Mouse (Mus musculus): ENCODE results near the gene Rasgef1b. TPM values are rescaled to one million over a fixed set of nuclear protein-coding genes. Genes with fewer than 3 reads are reported as not detected.

Gene Rasgef1b
- polyA plus RNA-seq, 1 experiment from 2014 or later: 16.3 TPM

DNA sequence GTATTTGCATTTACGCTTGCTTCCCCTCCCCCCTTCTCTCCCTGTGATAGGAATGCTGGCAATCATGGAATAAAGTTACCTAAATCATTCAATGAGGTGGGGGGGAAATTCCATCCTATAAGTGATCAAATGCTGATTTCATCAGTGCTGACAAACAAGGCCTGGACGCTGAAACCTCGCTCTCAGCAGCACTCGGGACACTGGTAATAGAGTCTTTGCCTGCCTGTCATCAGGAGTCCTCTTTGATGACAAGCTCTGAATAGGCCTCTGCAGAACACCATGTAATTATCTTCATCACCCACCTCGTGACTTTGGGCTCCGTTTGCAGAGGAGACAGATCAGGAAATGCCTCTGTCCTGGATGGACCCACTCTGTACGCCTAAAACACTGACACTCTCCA, 326.6 kb downstream of the Rasgef1b start:
- ATAC-seq (ENCODE audit: borderline replicate concordance, extremely low read depth, low FRiP score, low TSS enrichment): no peak
- Histone ChIP-seq H3K36me3 (no peaks in the 10 kb centered on the region), H3K9ac (no peak overlapping the region), H3K4me2 (no peak overlapping the region), H3K9me3 (no peaks in the 10 kb centered on the region), H3K27ac (no peak overlapping the region), H3K27me3 (no peaks in the 10 kb centered on the region), H3K4me1 (peaks cover 9% of the 10 kb centered on the region), H3K4me3 (no peak overlapping the region)
- WGBS: 42% methylated on average over 7 of the region's 7 CpGs

DNA sequence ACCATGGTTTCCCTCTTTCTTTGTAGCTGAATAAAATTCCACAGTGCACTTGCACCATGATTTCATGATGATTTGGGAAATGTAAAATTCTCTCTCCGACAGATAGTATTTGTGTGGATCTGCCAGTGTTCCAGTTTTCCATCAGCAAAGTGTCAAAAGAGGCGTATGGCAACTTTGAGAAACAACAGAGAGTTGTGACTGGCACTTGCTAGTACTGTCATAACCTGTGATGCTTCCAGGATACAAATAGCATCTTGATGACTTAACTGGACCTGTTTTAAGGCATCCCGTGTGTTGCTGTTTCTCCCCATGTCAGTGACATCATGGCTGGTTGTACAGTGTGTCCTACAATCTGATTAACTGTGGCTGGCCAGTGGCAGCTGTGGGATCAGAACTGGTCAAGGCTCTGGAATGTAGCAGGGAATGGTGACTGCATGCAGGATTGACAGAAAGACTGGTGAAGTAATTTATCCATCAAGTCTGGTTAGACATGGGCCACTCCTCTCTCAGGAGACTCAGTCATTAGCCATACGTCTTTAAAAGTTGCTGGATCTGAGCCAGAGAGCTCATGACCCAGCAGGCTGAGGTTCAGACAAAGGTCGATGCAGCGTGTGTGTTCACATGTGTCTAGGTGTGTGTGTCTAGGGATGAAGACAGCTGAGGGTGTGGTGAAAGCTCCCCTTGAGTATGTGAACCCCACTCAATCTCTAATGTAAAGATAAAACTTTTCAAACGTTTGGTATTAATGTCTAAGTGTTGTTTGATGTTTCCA, 328.8 kb downstream of the Rasgef1b start:
- peaks cover 9% of the 10 kb centered on the region for H3K4me1 ChIP-seq
- H3K27ac ChIP-seq: no peak overlapping the region
- no peak for ATAC-seq (ENCODE audit: borderline replicate concordance, extremely low read depth, low FRiP score, low TSS enrichment)
- H3K4me2 ChIP-seq: no peak overlapping the region
- no peaks in the 10 kb centered on the region for H3K27me3 ChIP-seq
- no peak overlapping the region for H3K4me3 ChIP-seq
- H3K36me3 ChIP-seq: no peaks in the 10 kb centered on the region
- H3K9me3 ChIP-seq: no peaks in the 10 kb centered on the region
- 37% methylated on average over 7 of the region's 7 CpGs for WGBS
- H3K9ac ChIP-seq: no peak overlapping the region

DNA sequence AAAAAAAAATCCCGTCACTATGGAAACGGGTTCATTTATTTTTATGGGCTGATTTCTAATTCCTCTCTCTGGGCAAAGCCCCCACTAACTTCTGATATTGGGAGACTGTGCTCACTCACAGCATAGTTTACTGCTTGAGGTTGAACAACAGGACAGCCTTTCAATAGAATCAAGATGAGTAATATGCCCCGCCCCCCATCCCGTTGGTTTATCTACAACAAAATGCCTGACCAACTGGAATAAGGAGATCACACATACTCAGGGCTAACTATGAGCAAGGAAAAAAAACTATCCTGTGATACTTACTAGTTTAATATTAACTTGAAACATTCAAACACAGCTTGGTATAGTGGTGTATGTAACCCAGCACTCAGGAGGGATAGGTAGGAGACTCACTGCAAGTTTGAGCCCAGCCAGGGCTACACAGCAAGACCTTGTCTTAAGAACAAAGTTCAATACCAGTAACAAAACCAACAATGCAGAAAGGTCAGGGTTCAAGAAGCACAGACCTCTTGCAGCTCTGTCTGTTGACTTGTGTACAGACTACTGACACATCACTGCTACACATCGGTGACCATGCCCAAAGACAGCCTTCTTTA, 330.3 kb downstream of the Rasgef1b start:
- Histone ChIP-seq H3K27me3 (no peaks in the 10 kb centered on the region), H3K4me2 (no peak overlapping the region), H3K4me3 (no peak overlapping the region), H3K36me3 (no peaks in the 10 kb centered on the region), H3K27ac (no peak overlapping the region), H3K9me3 (no peaks in the 10 kb centered on the region), H3K9ac (no peak overlapping the region), H3K4me1 (peaks cover 9% of the 10 kb centered on the region)
- 73% methylated on average over 5 of the region's 5 CpGs for WGBS
- ATAC-seq (ENCODE audit: borderline replicate concordance, extremely low read depth, low FRiP score, low TSS enrichment): no peak

DNA sequence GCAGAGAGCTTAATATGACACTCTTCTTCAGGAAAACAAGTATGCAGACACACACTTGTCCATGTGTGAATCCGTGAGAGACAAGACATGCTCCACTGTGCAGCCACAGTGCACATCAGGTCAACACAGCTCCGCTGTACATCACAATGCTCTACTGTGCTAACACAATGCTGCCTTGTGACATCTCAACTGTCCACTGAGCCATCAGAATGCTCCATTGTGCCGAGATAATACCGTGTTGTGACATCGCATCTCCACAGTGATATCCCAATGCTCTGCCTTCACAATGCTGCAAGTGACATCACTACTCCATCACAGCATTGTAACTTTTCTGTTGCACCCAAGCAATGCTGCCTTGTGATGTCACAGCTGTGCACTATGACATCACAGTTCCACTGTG, 334.3 kb downstream of the Rasgef1b start:
- ATAC-seq (ENCODE audit: borderline replicate concordance, extremely low read depth, low FRiP score, low TSS enrichment): no peak
- Histone ChIP-seq H3K27ac (no peak overlapping the region), H3K4me1 (no peaks in the 10 kb centered on the region), H3K9ac (no peak overlapping the region), H3K4me2 (no peak overlapping the region), H3K9me3 (no peaks in the 10 kb centered on the region), H3K4me3 (no peak overlapping the region), H3K27me3 (no peaks in the 10 kb centered on the region), H3K36me3 (no peaks in the 10 kb centered on the region)
- 90% methylated on average over 5 of the region's 5 CpGs for WGBS

DNA sequence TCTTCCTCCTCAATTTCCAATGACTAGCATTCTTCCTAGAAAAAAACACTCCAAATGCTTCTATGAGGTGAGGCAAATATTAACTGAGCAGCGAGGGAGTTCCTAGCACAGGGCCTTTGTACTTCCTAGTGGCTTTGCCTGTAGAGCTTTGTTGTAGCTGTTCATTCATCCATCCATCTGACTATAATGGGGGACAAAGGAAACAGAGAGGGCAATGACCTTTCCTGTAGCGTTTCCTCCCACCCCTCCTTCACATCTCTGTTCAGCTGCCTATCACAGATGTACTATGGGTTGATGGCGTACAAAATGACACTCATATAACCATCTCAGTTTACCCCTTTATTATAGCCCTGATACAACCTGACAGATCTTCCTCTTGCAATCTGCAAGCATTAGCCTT, 337.3 kb downstream of the Rasgef1b start:
- no peak overlapping the region for H3K27ac ChIP-seq
- H3K27me3 ChIP-seq: no peaks in the 10 kb centered on the region
- H3K36me3 ChIP-seq: no peaks in the 10 kb centered on the region
- 51% methylated on average over 3 of the region's 3 CpGs for WGBS
- no peaks in the 10 kb centered on the region for H3K9me3 ChIP-seq
- no peak overlapping the region for H3K4me3 ChIP-seq
- peaks cover 24% of the 10 kb centered on the region for H3K4me1 ChIP-seq
- no peak for ATAC-seq (ENCODE audit: borderline replicate concordance, extremely low read depth, low FRiP score, low TSS enrichment)
- H3K4me2 ChIP-seq: no peak overlapping the region
- no peak overlapping the region for H3K9ac ChIP-seq

DNA sequence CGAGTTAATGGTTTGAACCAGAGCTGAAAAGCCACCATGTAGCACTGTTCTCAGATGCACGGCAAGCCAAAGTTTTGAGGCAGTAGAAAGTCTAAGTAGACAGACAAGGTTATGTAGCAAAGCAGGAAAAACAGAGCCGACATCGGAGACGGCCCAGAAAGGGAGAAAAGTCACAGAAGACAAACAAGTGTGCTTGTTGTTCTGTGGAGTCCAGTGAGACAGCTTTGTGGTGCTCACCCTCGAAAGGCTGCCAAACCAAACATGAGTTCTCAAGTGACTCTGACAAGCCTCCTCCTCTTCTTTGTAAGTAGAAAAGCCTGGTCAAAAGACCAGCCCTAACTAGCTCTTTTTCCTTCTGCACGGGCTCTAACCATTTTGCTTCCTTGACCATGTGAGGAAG, 338.1 kb downstream of the Rasgef1b start:
- WGBS: 59% methylated on average over 7 of the region's 7 CpGs
- no peaks in the 10 kb centered on the region for H3K27me3 ChIP-seq
- no peak overlapping the region for H3K27ac ChIP-seq
- H3K4me1 ChIP-seq: peaks cover 24% of the 10 kb centered on the region
- H3K36me3 ChIP-seq: no peaks in the 10 kb centered on the region
- ATAC-seq (ENCODE audit: borderline replicate concordance, extremely low read depth, low FRiP score, low TSS enrichment): no peak
- H3K4me2 ChIP-seq: no peak overlapping the region
- no peak overlapping the region for H3K4me3 ChIP-seq
- no peak overlapping the region for H3K9ac ChIP-seq
- H3K9me3 ChIP-seq: no peaks in the 10 kb centered on the region

DNA sequence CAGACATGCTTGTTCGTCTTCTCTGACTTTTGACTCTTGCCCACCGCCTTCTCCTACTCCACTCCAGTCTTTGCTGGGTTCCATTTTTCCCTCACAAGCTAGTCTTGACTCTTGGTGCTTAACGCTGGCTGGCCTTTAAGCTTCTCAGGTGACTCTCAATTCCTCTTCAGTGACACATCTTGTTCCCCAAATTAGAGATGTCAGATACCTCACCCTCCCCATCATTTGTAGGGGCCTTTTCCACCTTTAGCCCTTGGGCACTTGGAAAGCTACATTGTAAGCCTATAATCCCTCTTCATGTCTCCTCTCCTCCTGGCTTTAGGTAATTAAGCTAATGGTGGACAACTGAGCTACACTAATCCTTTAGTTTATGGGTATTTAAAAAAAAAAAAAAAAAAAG, 338.6 kb downstream of the Rasgef1b start:
- Histone ChIP-seq H3K9me3 (no peaks in the 10 kb centered on the region), H3K27ac (no peak overlapping the region), H3K36me3 (no peaks in the 10 kb centered on the region), H3K27me3 (no peaks in the 10 kb centered on the region), H3K4me3 (no peak overlapping the region), H3K4me2 (no peak overlapping the region), H3K9ac (no peak overlapping the region), H3K4me1 (peaks cover 24% of the 10 kb centered on the region)
- ATAC-seq (ENCODE audit: borderline replicate concordance, extremely low read depth, low FRiP score, low TSS enrichment): no peak
- WGBS: 94% methylated on average over 3 of the region's 3 CpGs

DNA sequence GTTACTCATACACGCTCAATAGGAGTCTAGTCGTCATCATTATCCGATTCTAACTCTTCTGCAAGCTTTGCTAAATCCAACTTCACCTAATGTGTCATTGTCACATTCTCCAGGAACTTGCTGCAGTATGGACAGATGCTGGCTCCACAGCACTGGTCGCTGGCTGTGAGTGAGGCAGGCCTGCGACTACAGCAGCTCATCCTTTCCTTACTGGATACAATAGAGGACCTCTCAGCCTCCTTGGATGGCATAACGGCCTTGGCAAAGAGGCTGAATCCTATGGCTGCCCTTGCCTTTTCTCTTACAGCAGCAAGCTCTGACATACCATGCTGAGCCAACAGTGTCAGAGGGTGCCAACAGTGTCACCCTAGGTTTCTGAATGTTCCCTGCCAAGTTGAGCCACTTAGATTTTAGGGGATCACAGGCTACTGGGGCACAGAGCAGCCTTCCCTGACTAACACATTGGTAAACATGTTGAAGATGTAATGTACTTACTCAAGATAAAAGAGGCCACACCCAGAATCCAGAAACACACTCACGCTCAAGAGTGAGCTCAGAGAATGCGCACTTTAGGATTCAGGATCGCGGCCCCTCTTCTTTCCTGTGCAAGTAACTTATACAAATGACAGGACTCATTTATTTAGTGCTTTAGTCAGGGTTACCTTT, 340.1 kb downstream of the Rasgef1b start:
- H3K4me1 ChIP-seq: peaks cover 24% of the 10 kb centered on the region
- no peaks in the 10 kb centered on the region for H3K36me3 ChIP-seq
- no peaks in the 10 kb centered on the region for H3K9me3 ChIP-seq
- no peak overlapping the region for H3K4me3 ChIP-seq
- H3K27ac ChIP-seq: no peak overlapping the region; the same call in 1 of the 2 replicates
- H3K27me3 ChIP-seq: no peaks in the 10 kb centered on the region
- no peak for ATAC-seq (ENCODE audit: borderline replicate concordance, extremely low read depth, low FRiP score, low TSS enrichment)
- no peak overlapping the region for H3K4me2 ChIP-seq
- WGBS: 56% methylated on average over 10 of the region's 10 CpGs
- H3K9ac ChIP-seq: no peak overlapping the region

DNA sequence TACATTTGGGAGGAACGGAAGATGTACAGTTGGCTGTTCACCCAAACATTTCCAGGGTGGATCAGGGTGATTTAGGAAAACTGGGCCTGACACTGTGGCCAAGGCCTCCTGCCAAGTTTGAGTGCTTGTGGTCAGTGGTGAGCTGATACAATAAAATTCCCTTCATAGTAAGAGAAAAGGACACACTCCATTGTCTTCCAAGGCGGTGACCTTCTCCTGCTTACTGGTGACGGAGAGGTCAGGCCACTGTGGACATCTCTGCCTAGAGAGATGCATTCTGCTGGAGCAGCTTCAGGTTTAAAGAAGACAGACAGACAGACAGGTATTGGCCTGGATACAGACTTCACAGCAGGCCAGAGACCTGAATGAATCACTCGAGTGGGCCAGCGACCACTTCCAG, 340.7 kb downstream of the Rasgef1b start:
- H3K9ac ChIP-seq: no peak overlapping the region
- H3K27me3 ChIP-seq: no peaks in the 10 kb centered on the region
- H3K36me3 ChIP-seq: no peaks in the 10 kb centered on the region
- ATAC-seq (ENCODE audit: borderline replicate concordance, extremely low read depth, low FRiP score, low TSS enrichment): 0 out of 2 replicates have a peak, but pooled peaks have one; percentile 31
- H3K27ac ChIP-seq: no peak overlapping the region; the same call in 1 of the 2 replicates
- H3K4me1 ChIP-seq: peaks cover 24% of the 10 kb centered on the region
- H3K9me3 ChIP-seq: no peaks in the 10 kb centered on the region
- H3K4me3 ChIP-seq: no peak overlapping the region
- no peak overlapping the region for H3K4me2 ChIP-seq
- WGBS: 59% methylated on average over 5 of the region's 5 CpGs

DNA sequence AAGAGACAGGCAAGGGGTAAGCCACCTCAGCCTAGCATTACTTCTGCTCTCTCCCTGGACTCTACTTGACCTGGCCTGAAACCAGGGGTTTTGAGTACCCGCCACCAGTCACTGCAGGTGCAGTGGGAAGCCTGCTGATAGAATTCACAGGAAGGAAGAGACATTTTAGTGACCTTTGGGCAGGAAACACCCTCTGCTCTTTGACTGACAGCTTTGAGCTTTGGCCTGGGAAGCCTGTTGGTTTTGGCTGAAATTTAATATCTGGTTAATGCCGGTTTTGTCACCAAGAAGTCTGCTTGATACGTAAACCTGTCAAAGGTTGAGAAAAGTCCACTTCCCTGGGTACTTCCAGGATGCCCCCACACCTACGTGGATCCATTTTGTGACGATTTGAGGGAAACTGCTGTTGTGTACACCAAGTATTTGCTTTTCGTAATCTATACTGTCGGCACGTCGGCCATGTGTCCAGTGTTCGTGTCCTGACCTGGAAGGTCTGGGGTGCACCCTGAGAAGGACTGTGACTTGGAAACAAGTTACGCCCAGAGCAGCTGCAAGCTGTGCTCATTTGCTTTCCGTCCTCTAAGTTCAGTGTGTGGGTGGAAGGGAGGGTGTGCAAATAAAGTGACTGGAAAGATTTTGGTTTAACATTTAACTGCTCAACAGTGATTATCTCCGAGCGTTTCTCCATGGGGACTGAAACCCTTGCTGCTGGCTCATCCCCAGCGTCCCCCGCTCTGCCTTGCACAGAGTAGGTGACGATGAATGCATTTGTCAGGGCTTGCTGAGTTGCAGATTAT, 341.5 kb downstream of the Rasgef1b start:
- Histone ChIP-seq H3K4me1 (peaks cover 24% of the 10 kb centered on the region), H3K4me2 (no peak overlapping the region; the same call in 1 of the 2 replicates), H3K9ac (no peak overlapping the region), H3K27ac (no peak overlapping the region), H3K27me3 (no peaks in the 10 kb centered on the region), H3K4me3 (no peak overlapping the region), H3K9me3 (no peaks in the 10 kb centered on the region), H3K36me3 (no peaks in the 10 kb centered on the region)
- WGBS: 37% methylated on average over 17 of the region's 17 CpGs
- peak; percentile 64 for ATAC-seq (ENCODE audit: borderline replicate concordance, extremely low read depth, low FRiP score, low TSS enrichment)

DNA sequence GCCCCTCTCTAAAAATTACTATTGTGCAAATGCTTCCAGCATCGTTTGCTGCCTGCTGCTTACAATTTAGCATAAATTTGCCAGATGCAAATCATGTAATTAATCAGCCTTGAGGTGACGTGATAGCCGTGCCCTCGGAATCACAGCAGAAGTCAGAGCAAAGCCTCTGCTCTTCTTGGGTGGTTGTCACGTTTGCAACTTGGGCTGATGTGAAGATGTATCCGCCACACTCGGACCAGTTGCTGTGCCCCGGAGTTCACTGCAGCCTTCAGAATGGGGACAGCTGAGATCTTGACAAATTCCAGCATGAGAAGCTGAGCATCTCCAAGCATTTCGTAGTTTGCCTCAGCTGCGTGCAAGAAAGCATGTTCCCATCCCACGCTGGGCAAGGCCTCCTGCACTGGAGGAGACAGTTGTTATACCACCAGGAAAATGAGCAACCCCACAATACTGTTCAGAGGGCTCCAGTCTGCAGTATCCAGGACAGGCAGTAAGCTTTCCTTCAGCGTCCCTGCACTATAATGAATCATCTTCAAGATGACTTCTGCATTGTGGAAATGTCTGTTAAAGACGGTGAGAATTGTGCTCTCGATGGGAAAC, 342.5 kb downstream of the Rasgef1b start:
- Histone ChIP-seq H3K4me3 (no peak overlapping the region), H3K36me3 (no peaks in the 10 kb centered on the region), H3K9ac (no peak overlapping the region), H3K27me3 (no peaks in the 10 kb centered on the region), H3K4me1 (peaks cover 24% of the 10 kb centered on the region), H3K27ac (no peak overlapping the region), H3K4me2 (no peak overlapping the region), H3K9me3 (no peaks in the 10 kb centered on the region)
- 44% methylated on average over 14 of the region's 14 CpGs for WGBS
- no peak for ATAC-seq (ENCODE audit: borderline replicate concordance, extremely low read depth, low FRiP score, low TSS enrichment)
